Mouse (Mus musculus) stomach, embryonic 16.5 days (tissue): ENCODE measurements around the gene Tef. TPM values are rescaled to one million over a fixed set of nuclear protein-coding genes. Genes with fewer than 3 reads are reported as not detected.

Source experiments
- ATAC-seq: fragments of 200-750 bp; cut with Nextera tagmentation; 2 replicates; pipeline ENCODE4 v1.8.0; 2017; ENCODE audit warnings: moderate number of reproducible peaks, moderate TSS enrichment; ENCODE audit not compliant: insufficient read depth, low FRiP score
- H3K27ac ChIP-seq: fragments of 300-500 bp; sonication (generic); 2 replicates; pipeline ENCODE4 v1.5.1; 2014; ENCODE audit warnings: low read length
- H3K27me3 ChIP-seq: fragments of 300-500 bp; sonication (generic); 2 replicates; pipeline ENCODE4 v1.6.1; 2014; ENCODE audit warnings: low read length, control low read depth, mixed read lengths; ENCODE audit not compliant: control insufficient read depth, insufficient read depth
- H3K36me3 ChIP-seq: fragments of 300-500 bp; sonication (generic); 2 replicates; pipeline ENCODE4 v1.6.1; 2014; ENCODE audit warnings: low read length; ENCODE audit not compliant: control insufficient read depth, insufficient read depth
- H3K4me1 ChIP-seq: fragments of 300-500 bp; sonication (generic); 2 replicates; pipeline ENCODE4 v1.6.1; 2014; ENCODE audit warnings: low read length, control low read depth, mixed read lengths; ENCODE audit not compliant: control insufficient read depth, insufficient read depth
- H3K4me2 ChIP-seq: fragments of 300-500 bp; sonication (generic); 2 replicates; pipeline ENCODE4 v1.6.1; 2014; ENCODE audit warnings: low read depth, low read length, mixed read lengths
- H3K4me3 ChIP-seq: fragments of 300-500 bp; sonication (generic); replicated peaks from 2 replicates; pipeline ENCODE4 v1.5.1; 2014; ENCODE audit warnings: mild to moderate bottlenecking, low read length
- H3K9ac ChIP-seq: fragments of 300-500 bp; sonication (generic); 2 replicates; pipeline ENCODE4 v1.6.1; 2014; ENCODE audit warnings: low read length
- H3K9me3 ChIP-seq: fragments of 300-500 bp; sonication (generic); replicated peaks from 2 replicates; pipeline ENCODE4 v1.6.1; 2016; ENCODE audit warnings: low read length, control low read depth; ENCODE audit not compliant: control insufficient read depth
- WGBS: fragments of 180-500 bp; shearing (Covaris S2); extraction: QIAGEN DNeasy Blood & Tissue Kit; methylation state at CpG from one replicate; pipeline ENCODE4 v1.1.7; 2014; 5-methylcytosine and 5-hydroxymethylcytosine counted together
- polyA plus RNA-seq: library from polyadenylated mRNA; unstranded; fragments of >200 nt; fragmentation: Nextera tagmentation; extraction: Ambion mirVana; gene quantifications from 2 replicates; pipeline ENCODE4 v1.2.1, GENCODE M21; 2015

The Tef gene
- polyA plus RNA-seq, 1 experiment from 2014 or later = 24.6 TPM

DNA sequence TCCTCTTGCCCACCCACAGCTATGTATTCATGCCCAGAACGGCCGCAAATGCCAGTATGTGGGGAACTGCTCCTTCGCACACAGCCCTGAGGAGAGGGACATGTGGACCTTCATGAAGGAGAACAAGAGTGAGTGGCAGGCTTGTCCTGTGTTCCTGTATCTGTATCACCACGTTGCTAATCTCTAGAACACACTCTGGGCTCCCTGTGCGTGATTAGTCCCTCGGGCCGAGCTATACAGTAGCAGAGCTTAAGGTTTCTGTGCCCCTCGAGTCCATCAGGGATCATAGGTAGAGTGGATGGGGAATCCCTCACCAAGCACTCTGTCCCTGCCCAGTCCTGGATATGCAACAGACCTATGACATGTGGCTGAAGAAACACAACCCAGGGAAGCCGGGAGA is 9.8 kb upstream of the Tef start:
- no peaks in the 10 kb centered on the region for H3K27me3 ChIP-seq
- ATAC-seq = no peak
- H3K9me3 ChIP-seq = no peaks in the 10 kb centered on the region
- no peak overlapping the region for H3K4me2 ChIP-seq
- no peak overlapping the region for H3K27ac ChIP-seq
- H3K36me3 ChIP-seq = peaks cover 4% of the 10 kb centered on the region; the same call in 1 of the 2 replicates
- no peak overlapping the region for H3K9ac ChIP-seq
- H3K4me3 ChIP-seq = no peak overlapping the region
- no peaks in the 10 kb centered on the region for H3K4me1 ChIP-seq
- 89% methylated on average over 9 of the region's 9 CpGs for WGBS

DNA sequence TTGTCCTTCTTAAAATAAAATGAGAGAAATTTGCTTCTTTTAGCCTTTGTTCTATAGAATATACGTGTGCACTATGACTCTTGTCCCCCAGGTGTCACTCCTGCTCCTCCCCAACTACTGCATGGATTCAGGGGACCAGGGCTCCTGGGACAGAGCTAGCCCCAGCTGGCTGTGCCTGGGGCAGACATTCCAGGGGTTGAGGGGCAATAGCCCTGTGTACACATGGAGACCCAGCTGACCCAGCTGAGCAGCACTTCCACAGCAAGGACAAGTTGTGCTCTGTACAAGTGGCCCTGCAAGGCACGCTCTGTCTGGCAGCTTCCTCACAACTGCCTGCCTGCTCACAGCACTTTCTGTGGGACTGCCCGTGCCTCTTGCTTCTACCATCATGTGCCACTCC is 6.0 kb upstream of the Tef start:
- H3K9me3 ChIP-seq = no peaks in the 10 kb centered on the region
- no peak overlapping the region for H3K27ac ChIP-seq
- 75% methylated on average over 3 of the region's 3 CpGs for WGBS
- ATAC-seq = no peak
- no peak overlapping the region for H3K9ac ChIP-seq
- H3K4me1 ChIP-seq = no peaks in the 10 kb centered on the region
- H3K27me3 ChIP-seq = no peaks in the 10 kb centered on the region
- H3K36me3 ChIP-seq = peaks cover 4% of the 10 kb centered on the region; the same call in 1 of the 2 replicates
- no peak overlapping the region for H3K4me2 ChIP-seq
- no peak overlapping the region for H3K4me3 ChIP-seq

DNA sequence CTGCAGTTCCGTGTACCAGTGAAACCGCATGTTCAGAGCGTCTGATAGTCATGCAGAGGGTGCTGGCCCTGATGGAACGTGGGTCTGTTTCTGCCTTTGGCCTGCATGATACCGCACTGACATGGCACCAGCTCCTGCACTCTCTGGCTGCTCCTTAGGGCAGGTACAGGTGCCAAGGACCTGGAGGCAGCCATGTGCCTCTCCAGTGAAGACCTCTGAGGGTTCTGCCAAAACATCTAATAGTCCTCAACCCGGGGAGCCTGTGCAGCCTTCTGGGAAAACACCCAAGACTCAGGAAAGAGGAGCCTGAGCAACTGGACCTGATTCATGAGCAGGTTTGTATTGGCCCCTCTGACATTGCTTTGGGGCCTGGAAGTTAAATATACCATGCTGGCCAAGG is 4.4 kb upstream of the Tef start:
- no peak overlapping the region for H3K9ac ChIP-seq
- 78% methylated on average over 6 of the region's 6 CpGs for WGBS
- H3K36me3 ChIP-seq = no peaks in the 10 kb centered on the region
- no peaks in the 10 kb centered on the region for H3K9me3 ChIP-seq
- H3K27me3 ChIP-seq = no peaks in the 10 kb centered on the region
- peaks cover 9% of the 10 kb centered on the region for H3K4me1 ChIP-seq
- ATAC-seq = no peak
- no peak overlapping the region for H3K27ac ChIP-seq
- H3K4me3 ChIP-seq = no peak overlapping the region
- no peak overlapping the region for H3K4me2 ChIP-seq

DNA sequence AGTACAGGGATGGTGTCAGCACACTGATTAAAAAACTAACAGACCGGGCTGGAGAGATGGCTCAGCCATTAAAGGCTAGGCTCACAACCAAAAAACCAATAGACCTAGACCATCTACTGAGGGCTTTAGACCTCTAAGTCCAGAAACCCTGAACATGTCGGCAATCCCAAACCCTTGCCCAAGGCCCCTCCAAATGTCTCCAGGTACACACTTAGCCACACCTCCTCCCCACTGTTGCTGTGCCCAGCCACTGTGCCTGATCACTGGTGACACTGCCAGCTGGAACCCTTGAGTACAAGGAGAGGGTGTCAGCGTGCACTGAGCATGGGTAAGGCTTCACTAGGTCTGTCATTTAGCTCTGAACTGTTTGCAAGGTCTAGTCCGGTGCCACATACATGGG is 3.8 kb upstream of the Tef start:
- H3K9ac ChIP-seq = no peak overlapping the region
- no peak overlapping the region for H3K27ac ChIP-seq
- H3K9me3 ChIP-seq = no peaks in the 10 kb centered on the region
- no peak overlapping the region for H3K4me3 ChIP-seq
- H3K4me2 ChIP-seq = no peak overlapping the region
- no peak for ATAC-seq
- H3K36me3 ChIP-seq = no peaks in the 10 kb centered on the region
- WGBS = 81% methylated on average over 4 of the region's 4 CpGs
- H3K4me1 ChIP-seq = peaks cover 14% of the 10 kb centered on the region
- no peaks in the 10 kb centered on the region for H3K27me3 ChIP-seq

DNA sequence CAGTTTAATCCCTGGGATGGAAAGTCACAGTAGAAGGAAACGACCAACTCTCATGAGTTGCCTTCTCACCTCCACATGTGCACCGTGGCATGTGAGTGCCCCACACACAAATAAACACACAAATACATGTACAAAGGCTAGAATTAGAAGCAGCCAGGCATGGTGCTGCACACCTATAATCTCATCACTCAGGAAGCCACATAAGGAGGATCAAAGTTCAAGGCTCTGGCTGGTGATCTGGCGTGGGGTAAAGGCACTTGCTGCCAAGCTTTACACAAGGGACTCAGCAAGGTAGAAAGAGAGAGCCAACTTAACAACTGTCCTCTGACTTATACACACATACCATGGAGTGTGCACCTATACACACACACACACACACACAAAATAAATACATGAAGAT is 1.8 kb upstream of the Tef start:
- no peak for ATAC-seq
- 68% methylated on average over 3 of the region's 3 CpGs for WGBS
- no peaks in the 10 kb centered on the region for H3K27me3 ChIP-seq

DNA sequence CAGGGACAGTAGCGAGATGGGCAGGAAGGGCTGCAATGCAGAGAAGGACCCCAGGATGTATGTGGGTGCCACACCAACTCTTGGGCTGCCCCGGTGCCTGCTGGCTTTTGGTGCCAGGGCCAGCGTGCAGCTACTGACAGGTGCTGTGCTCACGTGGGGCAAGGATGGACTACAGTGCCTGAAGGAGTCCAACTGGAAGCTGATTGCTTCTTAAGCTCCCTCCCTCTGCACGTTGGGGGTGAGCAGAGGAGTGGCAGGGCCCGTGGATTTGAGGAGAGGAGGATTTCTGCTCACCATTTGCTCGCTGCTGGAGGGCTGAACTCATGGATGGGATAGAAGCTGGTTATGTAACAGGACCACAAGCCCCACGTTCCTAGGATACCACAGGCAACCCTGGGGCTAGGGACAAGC is 725 bp downstream of the Tef start:
- no peaks in the 10 kb centered on the region for H3K27me3 ChIP-seq
- H3K9me3 ChIP-seq = no peaks in the 10 kb centered on the region
- peak overlapping the region; percentile 81 for H3K4me2 ChIP-seq
- WGBS = 9% methylated on average over 8 of the region's 8 CpGs
- H3K27ac ChIP-seq = peak overlapping the region; percentile 72
- peak overlapping the region; percentile 47 for H3K4me3 ChIP-seq
- ATAC-seq = peak; percentile 14
- H3K36me3 ChIP-seq = no peaks in the 10 kb centered on the region
- H3K4me1 ChIP-seq = peaks cover 32% of the 10 kb centered on the region
- H3K9ac ChIP-seq = peak overlapping the region; percentile 71

More for the DNA sequence above, 1.8 kb upstream of the Tef start:
- no peak overlapping the region for H3K4me3 ChIP-seq
- peaks cover 30% of the 10 kb centered on the region for H3K4me1 ChIP-seq
- no peak overlapping the region for H3K4me2 ChIP-seq
- H3K9me3 ChIP-seq = no peaks in the 10 kb centered on the region
- no peak overlapping the region for H3K27ac ChIP-seq
- no peaks in the 10 kb centered on the region for H3K36me3 ChIP-seq
- H3K9ac ChIP-seq = no peak overlapping the region

DNA sequence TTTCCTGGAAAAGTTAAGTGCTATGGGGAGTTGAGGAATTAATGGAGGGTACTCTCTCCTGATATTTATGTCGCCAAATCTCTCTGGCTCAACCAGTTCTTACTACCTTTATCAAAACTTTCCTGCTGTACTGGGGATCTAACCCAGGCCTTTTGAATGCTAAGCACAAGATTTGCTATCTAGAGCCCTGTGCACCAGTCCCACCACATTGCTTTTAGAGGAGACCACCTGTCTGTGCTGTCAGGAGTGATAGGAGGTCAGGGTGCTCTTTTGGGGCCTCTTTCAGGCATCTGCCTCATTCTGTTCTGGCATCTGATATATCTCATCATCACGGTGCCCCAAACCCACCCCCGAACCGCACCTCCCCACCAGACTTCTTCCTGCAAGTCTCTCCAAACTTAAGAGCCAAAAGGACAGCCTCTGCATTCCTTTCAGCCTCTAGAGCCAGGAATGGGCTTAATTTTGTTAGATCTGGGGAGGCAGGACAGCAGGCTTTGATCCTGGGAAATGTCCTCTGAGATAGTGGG is 1.3 kb downstream of the Tef start:
- Histone ChIP-seq H3K9me3 (no peaks in the 10 kb centered on the region), H3K36me3 (no peaks in the 10 kb centered on the region), H3K4me3 (peak overlapping the region; percentile 47), H3K9ac (peak overlapping the region; percentile 71), H3K4me2 (peak overlapping the region; percentile 81), H3K4me1 (peaks cover 32% of the 10 kb centered on the region), H3K27me3 (no peaks in the 10 kb centered on the region), H3K27ac (peak overlapping the region; percentile 72)
- 43% methylated on average over 4 of the region's 4 CpGs for WGBS
- ATAC-seq = no peak

DNA sequence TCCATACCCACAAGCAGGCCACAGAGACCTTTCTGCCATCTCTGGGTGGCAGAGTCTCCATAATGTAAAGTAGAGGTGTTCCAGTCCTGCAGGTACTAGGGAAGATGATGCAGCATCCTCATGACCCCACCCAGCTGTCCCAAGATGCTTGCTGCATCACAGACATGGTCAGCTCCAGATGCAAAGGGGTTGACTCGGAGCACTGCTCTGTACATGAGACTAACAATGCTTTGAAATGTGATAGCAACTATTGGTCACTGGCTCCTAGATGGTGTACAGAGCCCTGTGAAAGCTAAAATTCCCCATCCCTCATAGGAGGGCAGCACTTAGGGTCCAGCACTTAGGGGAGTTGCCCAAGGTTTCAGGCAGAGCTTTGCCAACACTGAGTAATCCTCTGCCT is 2.0 kb downstream of the Tef start:
- WGBS = 72% methylated on average over 1 of the region's 1 CpGs
- Histone ChIP-seq H3K27me3 (no peaks in the 10 kb centered on the region), H3K36me3 (no peaks in the 10 kb centered on the region), H3K27ac (no peak overlapping the region), H3K9ac (peak overlapping the region; percentile 43; the same call in 1 of the 2 replicates), H3K4me1 (peaks cover 36% of the 10 kb centered on the region), H3K9me3 (no peaks in the 10 kb centered on the region), H3K4me3 (0 out of 2 replicates have a peak overlapping the region, but pooled peaks have one; percentile 47), H3K4me2 (peak overlapping the region; percentile 81)
- no peak for ATAC-seq

DNA sequence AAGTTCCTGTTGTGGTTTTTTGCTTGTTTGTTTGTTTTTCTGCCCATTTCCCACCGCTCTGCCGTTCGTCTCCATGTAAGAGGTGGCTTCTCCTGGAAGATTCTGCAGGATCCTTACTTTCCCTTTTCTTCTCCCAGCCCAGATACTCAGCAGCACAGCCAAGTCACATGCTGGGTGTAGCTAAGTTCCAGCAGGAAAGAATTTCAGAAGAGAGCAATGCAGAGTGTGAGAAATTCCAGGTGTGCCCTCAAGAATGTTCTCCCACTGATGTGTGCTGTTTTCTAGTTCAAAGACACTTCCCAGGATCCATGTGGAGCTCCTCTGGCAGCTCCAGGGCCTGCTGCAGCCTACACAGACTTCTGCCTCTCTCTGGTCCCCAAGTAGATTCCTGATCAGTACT is 2.7 kb downstream of the Tef start:
- WGBS = 83% methylated on average over 3 of the region's 3 CpGs
- Histone ChIP-seq H3K9ac (no peak overlapping the region), H3K27me3 (no peaks in the 10 kb centered on the region), H3K9me3 (no peaks in the 10 kb centered on the region), H3K4me2 (0 out of 2 replicates have a peak overlapping the region, but pooled peaks have one; percentile 9), H3K36me3 (no peaks in the 10 kb centered on the region), H3K4me1 (peaks cover 42% of the 10 kb centered on the region), H3K4me3 (no peak overlapping the region), H3K27ac (peak overlapping the region; percentile 36; the same call in 1 of the 2 replicates)
- no peak for ATAC-seq
